Mouse (Mus musculus): ENCODE data around the gene Prkce.

GRCm38 (mm10) chr17:86438763-86439162 lies 271.2 kb downstream of the Prkce start:
- TF ChIP-seq CTCF (IDR thresholded peaks at IDR 0.05; ENCODE audit: insufficient read depth, low read depth, low read length) (no peak), POLR2A (IDR thresholded peaks at IDR 0.05; ENCODE audit: insufficient read depth, low read depth, low read length) (no peak)
